Mouse (Mus musculus) inflammation-experienced regulatory T-cells, adult 6 months (primary cell): Measurements from ENCODE around the gene Immp2l. TPM values are rescaled to one million over a fixed set of nuclear protein-coding genes. Genes with fewer than 3 reads are reported as not detected.

ENCODE experiments used
- ATAC-seq: one replicate; pipeline ENCODE4 v1.8.0; 2017
- polyA plus RNA-seq, 3 experiments: library from polyadenylated mRNA; unstranded; fragments of 100-300 nt; shearing (Covaris generic); gene quantifications; one replicate each; pipeline ENCODE4 v1.2.1; 2017

Immp2l gene
- polyA plus RNA-seq, 3 experiments from 2014 or later: 4.5 to 51.5 (median 30.9) TPM

DNA sequence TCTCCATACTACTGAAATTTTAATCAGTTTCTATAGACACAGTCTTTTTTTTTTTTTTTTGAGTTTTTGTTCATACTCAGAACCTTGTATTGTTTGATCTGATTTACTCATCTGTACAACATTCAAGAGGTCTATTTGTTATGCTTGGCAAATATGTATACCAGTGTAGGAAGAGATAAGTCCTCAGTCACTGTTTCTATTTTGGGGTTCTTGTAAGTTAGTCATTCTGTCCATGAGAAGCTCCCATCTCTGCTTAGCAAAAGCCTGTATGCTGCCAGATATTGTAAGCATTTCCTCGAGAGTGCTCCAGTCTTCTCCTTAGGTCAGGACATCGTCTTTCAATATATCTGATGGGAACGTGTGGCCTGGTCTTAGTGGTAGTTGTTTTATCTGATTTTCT lies 168.9 kb downstream of the Immp2l start:
- ATAC-seq: no peak

DNA sequence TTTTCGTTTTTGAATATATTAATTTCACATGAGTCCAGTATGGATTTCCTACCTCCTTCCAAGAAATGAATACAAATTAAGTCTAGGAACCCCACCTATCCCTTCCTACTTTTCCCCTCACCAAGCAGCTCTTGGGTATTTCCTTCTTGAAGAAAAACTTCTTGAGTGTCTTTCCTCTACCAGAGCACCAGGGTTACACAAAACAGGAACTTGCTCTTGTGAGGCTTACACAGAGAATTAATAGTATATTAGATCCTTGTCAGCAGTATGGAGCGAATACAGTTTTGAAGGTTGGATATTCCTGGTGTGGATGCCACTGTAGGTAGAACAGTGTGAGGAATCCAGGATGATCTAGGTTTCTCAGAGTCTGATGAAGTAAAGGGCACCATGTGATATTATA lies 172.5 kb downstream of the Immp2l start:
- ATAC-seq: no peak

DNA sequence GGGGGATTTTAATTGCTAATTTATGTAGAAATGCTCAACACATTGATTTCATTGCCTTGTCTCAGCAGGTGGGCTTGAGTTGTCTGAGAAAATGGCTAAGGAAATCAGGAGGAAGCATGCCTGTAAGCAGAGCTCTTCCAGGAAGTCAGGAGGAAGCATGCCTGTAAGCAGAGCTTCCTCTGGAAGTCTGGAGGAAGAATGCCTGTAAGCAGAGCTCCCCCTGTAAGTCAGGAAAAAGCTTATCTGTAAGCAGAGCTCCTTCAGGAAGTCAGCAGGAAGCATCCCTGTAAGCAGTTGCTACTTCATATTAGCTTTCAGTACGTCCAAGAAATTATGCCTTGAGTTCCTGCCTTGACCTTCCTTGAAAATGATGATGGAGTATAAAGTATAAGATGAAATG lies 191.3 kb downstream of the Immp2l start:
- ATAC-seq: no peak

DNA sequence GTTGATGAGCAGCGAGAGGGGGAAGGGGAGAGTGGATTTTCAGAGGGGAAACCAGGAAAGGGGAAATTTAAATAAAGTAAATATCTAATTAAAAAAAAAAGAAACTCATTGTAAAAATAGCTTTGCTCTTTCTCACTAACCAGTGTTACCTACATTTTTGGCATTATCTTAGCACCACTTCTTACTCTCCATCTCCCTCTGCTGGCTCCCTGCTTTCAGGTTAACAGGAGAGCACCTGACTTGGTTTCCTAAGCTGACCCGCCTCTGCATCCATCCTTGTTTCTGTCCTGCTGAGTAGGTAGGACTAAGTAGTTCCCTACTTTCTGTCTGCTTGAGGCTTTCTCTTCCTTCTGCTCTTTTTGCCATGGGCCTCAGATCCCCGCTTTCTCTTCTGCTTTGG lies 198.0 kb downstream of the Immp2l start:
- no peak for ATAC-seq

DNA sequence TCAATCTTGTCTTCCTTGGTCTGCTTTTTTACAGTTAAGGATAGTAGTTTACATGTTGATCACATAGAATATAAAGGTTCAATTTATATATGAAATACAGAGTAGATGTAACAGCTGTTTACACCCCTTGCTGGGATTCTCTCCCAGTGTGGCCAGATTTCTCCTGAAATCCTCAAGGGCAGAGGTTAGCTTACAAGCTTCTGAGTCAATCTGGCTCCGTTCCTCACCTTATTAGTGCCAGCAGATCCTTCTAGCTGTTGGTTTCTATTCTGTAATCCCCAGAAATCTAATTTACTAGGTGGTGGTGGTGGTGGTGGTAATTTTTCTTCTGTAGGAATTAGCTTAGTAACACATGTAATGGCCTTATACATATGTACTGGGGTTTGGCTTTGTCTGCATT lies 199.8 kb downstream of the Immp2l start:
- no peak for ATAC-seq

DNA sequence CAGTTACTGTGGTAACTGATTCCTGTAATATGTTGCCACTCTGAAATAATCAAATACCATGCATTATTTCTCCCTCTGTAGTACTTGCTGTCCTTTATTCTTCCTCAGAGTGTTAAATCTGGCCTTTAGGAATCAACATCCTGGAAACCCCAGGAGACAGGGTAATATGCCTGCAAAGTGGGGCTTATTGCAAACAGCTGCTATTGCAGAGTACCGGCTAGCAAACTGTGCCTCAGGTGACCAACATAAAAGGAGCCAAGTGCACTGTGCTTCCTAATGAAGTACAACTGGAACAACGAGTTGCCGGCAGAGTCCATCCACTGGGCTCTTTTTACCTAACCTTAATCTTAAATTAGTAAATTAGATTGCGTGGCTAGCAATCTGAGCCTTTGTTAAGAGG lies 200.6 kb downstream of the Immp2l start:
- no peak for ATAC-seq

DNA sequence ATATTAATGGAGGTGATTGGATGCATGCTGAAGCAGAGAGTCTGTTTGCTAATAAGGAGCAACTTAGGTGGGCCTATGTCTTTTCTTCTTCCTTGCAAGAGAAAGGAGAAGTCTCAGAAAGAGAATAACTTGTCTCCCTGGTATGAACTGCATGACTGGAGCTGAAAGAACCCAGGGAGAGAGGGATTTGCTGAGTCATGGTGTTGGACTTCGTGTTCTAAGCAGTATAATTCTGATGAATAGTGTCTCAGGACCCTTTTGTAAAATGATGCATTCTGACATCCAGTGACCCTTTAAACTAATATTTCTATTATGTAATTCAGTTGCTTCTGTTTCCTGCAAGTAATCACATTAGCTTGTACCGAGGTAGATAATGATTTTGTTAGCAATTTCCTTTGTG lies 208.1 kb downstream of the Immp2l start:
- ATAC-seq: no peak

DNA sequence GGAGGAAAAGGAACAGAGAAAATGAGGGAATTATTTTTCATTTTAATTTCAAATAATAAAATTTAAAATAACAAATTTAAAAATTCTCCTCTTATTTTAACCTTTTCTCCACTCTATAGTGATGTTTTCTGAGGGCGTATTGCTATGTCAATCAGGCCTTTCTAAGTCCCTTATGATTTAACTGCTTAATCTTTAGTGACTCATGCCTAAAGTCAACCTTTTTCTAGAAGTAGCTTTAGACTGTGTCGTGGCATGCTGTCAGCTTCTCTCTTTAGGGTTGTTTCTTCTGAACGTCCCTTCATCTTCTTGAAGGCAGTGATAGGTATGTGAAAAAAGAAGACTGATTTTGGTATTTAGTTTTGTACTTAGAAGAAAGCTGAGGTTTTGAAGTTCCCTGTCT lies 214.0 kb downstream of the Immp2l start:
- ATAC-seq: no peak

GRCm38 (mm10) chr12:41241221-41241620 lies 217.3 kb downstream of the Immp2l start:
- peak; percentile 69 for ATAC-seq

DNA sequence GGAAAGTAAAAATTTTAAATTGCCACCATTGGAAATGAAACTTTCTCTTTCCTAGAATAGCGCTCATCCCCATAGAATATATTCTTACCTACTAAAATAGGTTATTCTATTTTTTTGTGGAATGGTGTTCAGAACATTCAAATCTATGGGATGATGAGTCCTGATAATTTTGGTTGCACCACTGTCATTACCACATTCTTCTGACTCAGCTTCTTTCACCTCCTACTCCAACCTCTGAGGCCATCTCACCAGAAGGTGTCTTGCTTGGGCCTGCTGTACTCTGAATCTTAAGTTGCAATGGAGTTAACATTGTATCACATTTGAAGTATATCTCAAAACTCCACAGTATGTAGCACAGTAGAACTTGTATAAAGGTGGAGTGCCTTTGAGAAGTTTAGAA lies 224.4 kb downstream of the Immp2l start:
- no peak for ATAC-seq

DNA sequence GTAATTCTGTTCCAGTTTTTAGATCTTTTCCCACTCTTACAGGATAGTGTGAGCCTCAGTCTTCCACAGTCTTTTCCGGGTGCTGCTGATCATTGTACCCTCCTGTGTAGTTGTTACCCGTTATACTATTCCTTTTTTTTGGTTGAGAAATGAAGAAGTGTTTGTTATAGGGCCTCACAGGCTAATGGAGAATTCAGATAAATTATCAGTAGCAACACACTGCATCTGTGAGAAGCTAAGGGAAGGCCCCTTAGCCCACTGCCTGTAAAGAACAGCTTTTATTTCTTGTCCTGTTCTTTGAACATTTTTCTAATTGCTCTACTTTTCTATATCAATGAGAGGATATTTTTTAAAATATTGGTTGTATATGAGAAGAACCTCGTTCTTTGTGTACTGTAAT lies 226.2 kb downstream of the Immp2l start:
- ATAC-seq: no peak

DNA sequence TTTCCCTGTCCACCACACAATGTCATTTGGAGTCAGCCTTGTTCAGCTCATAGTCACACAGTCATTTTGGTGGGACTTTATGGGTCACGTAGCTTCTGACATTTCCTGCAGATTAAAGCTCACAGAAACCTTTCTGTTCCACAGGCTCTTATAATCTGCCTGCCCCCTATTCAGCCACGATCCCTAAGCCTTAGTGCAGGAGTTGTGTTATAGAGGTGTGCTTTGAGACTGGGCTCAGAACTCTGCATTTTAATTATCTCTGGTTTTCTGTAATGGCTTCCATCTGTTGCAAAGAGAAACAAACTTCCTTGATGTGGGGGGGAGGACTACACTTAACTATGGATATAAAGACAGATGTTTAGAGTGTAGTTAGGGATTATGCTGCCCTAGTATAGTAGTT lies 234.0 kb downstream of the Immp2l start:
- no peak for ATAC-seq

- ATAC-seq: no peak
These were observed 235.7 kb downstream of the Immp2l start for GRCm38 (mm10) chr12:41259608-41260007.

DNA sequence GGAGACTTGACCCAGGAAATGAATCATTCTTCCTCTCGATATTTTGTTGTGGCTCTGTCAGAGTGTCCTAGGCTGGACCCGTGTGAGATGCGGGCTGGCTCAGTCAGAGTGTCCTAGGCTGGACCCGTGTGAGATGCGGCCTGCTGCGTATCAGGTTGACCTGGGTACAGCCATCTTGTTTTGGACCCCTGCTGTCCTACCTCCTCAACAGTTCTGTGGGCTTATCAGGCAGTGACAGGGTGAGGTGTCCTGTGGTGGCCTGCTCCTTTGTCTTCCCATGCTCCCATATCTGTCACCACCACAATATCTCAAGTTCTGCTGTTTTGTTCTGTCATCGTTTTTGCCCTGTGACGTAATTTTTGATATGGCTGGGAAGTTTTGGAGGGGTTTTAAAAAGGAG lies 250.2 kb downstream of the Immp2l start:
- no peak for ATAC-seq

- no peak for ATAC-seq
These were observed 251.5 kb downstream of the Immp2l start for GRCm38 (mm10) chr12:41275361-41275760.

GRCm38 (mm10) chr12:41277896-41278295 lies 254.0 kb downstream of the Immp2l start:
- no peak for ATAC-seq

DNA sequence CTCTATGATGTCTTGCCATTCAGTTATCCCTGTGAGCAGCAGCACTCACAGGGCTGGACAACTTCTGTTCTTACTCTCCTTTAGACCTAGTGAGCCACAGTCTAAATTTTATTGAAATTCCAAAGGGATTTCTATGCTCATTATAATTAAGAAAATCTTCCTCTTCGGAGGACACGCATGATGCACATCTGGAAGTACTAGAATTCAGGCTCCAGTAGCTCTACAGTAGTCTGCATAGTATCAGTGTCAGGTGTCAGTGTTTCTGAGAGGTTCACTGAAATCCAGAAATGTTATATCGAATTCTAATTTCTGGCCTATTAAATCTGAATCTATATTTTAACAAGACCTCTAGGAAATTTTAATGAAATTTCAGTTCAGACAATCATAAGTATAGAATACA lies 265.2 kb downstream of the Immp2l start:
- no peak for ATAC-seq

GRCm38 (mm10) chr12:41307015-41307414 lies 283.1 kb downstream of the Immp2l start:
- ATAC-seq: no peak

DNA sequence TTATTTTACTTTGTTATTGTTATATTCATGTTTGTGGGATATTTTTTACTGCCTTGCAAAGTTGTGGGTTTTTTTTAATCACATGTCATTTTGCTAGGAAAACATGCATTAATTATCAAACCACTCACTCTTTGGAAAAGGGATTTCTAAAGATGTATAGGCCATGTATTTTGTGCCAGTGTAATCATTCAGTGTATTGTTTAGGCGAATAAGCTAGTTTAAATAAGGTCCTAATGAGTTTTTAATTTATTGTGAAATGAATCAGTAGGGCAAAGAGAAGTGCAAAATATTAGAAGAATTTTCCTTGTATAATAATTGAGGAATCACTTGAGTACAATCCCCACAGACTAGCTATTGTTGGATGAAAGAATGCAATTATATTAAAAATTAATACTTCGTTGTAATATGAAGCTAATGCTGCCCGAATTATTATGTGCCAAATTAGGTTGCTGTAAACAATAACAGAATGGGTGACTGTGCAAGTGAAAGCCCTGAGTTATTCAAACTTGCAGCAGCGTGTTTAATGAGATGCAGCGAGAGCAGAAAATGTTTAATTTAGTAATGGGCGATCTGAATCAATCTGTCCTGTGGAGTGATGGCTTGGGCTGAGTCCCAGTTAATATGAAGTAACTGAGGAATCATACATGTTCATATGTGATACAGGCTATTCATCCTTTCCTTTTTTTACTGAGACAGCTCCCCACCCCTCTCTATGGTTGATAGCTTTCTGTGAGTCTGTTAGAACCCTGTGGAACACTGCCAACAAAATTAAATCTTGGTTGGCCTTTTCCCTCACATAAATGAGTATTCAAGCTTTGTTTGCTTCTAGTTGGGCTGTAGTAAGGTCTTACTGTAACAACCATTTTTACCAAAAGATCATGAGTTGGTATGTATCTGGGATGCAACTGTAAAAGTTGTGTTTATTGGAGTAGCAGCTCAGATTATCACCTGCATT lies 285.1 kb downstream of the Immp2l start:
- ATAC-seq: no peak

DNA sequence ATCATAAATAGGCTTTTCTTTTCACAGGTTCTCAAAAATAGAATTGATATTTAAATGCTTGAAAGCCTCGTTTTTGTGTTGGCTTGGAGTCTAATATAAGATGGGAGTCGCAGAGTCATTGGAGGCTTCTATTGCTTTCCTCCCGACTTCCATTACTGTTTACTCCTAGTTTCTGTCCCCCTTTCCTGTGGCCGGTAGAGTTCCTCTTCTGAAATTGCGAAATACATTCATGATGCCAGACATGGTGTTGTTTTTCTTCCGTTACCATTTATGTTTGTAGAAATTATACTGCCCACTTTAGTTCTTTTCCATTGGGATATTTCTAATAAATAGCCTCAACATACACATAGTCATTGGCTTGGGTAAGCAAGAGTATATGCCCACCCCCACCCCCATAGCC lies 289.5 kb downstream of the Immp2l start:
- no peak for ATAC-seq

- ATAC-seq: no peak
These were observed 291.0 kb downstream of the Immp2l start for GRCm38 (mm10) chr12:41314811-41315461.

GRCm38 (mm10) chr12:41315871-41316270 lies 292.0 kb downstream of the Immp2l start:
- ATAC-seq: no peak

DNA sequence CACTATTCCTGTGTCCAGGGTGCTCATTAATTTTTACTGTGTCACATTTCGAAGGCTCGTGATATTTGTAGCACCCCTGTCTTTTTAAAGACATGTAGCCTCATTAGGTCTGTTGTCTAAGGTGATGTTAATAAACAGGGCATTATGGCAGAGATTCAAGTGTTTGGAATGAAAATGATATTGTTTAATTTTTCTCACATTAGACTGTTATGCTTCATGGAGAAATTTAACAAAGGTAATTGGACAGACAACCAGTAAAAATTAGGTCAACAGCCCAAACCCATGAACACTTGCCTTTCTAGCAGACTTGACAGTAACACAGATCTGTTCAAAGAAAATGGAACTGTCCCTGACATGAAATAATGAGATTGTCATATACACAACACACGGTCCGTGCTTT lies 292.5 kb downstream of the Immp2l start:
- ATAC-seq: no peak

GRCm38 (mm10) chr12:41317431-41317830 lies 293.5 kb downstream of the Immp2l start:
- ATAC-seq: no peak
